Mouse (Mus musculus): ENCODE measurements around the gene Vmn1r178. TPM values are rescaled to one million over a fixed set of nuclear protein-coding genes. Genes with fewer than 3 reads are reported as not detected.
"Not testable (repeated sequence)": the region's sequence is repeated elsewhere in the genome, so short reads cannot be mapped to it uniquely, and the experiment has no call there.

The Vmn1r178 gene
- not detected for total RNA-seq (2021)

DNA sequence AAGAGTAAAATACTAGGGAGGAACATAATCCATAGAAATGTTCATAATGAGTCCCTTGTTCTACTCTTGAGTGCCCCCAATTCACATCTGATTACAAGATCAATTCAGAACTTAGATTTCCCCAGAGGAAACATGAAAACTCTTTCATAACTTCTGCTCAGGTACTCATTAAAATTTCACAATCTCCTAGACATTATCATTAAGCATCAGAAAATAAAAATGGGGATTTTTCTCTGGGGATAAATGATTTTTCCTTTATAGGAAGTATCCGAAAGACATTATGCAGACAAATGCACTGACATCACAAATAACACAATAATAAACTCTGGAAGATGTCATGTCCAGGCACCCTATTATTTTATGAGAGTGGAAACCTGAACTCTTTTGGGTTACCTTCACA lies at the start of gene Vmn1r178:
Gene Vmn1r178 (plus strand): TSS at position 301 of the 400 bp plus-strand sequence.
- no peak for DNase-seq

DNA sequence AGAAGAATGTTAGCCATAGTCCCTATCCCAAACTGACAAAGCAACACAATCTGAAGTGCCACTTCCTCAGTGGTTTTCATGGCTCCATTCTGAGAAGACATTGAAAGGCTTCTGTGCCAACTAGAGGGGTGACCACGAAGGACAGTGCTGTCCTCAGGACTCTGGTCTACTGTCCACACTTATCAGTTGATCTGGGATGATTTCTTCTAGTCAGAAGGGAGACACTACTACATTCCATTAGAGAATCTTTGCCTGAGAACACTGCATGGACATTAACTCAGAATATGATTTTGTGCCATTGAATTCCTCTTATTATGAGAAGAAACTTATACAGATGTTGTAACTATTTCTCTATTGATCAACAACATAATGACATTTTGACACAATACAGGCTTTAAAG lies 25.5 kb upstream of the Vmn1r178 start, which contains the start of gene Vmn1r177:
Gene Vmn1r177 (minus strand): TSS at position 101 of the 400 bp plus-strand sequence.
- DNase-seq = not testable (repeated sequence)

DNA sequence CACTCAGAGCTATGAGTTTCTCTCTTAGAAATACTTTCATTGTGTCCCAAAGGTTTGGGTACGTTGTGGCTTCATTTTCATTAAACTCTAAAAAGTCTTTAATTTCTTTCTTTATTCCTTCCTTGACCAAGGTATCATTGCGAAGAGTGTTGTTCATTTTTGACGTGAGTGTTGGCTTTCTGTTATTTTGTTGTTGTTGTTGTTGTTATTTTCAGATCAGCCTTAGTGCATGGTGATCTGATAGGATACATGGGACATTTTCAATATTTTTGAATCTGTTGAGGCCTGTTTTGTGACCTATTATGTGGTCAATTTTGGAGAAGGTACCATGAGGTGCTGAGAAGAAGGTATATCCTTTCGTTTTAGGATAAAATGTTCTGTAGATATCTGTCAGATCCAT lies 14.9 kb upstream of the Vmn1r178 start:
- not testable (repeated sequence) for DNase-seq

DNA sequence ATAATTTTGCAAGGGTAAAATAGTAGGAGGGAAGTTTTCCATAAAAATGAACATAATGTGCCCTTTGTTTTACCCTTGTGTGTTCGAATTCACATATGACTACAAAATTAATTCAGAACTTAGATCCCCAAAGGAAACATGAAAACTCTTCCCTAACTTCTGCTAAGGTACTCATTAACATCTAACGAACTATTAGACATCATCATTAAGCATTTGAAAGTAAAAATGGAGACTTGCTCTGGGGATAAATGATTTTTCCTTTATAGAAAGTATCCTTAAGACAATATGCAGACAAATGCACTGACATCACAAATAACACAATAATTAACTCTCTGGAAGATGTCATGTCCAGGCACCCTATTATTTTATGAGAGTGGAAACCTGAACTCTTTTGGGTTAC lies 34.9 kb downstream of the Vmn1r178 start, which contains the start of gene Vmn1r179:
Gene Vmn1r179 (plus strand): TSS at position 301 of the 400 bp plus-strand sequence.
- DNase-seq = no peak

Other genes with a start within 250 kb of the Vmn1r178 start
- gene Vmn1r172, start 233.7 kb upstream of the Vmn1r178 start, total RNA-seq (2021) = not detected
- gene Vmn1r173, start 191.3 kb upstream of the Vmn1r178 start, total RNA-seq (2021) = not detected
- gene Vmn1r174, start 139.7 kb upstream of the Vmn1r178 start, total RNA-seq (2021) = not detected
- gene Vmn1r175, start 81.4 kb upstream of the Vmn1r178 start, total RNA-seq (2021) = not detected
- not detected for gene Vmn1r176, start 54.6 kb upstream of the Vmn1r178 start, total RNA-seq (2021)
- gene Vmn1r177, start 25.6 kb upstream of the Vmn1r178 start, total RNA-seq (2021) = not detected
- gene Vmn1r179, start 35.0 kb downstream of the Vmn1r178 start, total RNA-seq (2021) = not detected
- not detected for gene Vmn1r180, start 58.6 kb downstream of the Vmn1r178 start, total RNA-seq (2021)
- gene Vmn1r181, start 82.6 kb downstream of the Vmn1r178 start, total RNA-seq (2021) = not detected
- not detected for gene V1rd19, start 109.7 kb downstream of the Vmn1r178 start, total RNA-seq (2021)
- not detected for gene Vmn1r183, start 161.2 kb downstream of the Vmn1r178 start, total RNA-seq (2021)
- 10 to 100 TPM; 11.1 to 11.3 TPM for gene Zfp180, start 189.9 kb downstream of the Vmn1r178 start, total RNA-seq (2021)
- gene Zfp112, start 220.3 kb downstream of the Vmn1r178 start, total RNA-seq (2021) = 1 to 10 TPM; 2.2 to 3.4 TPM
- gene Zfp235, start 242.2 kb downstream of the Vmn1r178 start, total RNA-seq (2021) = 1 to 10 TPM; 4.1 to 5.1 TPM

Data from heart, postnatal 4 days (tissue).